Mouse (Mus musculus) adrenal gland, adult 8-10 months (tissue): Measurements from ENCODE around the gene Ptprq. TPM values are rescaled to one million over a fixed set of nuclear protein-coding genes. Genes with fewer than 3 reads are reported as not detected.

Experiments
- DNase-seq: peaks from one replicate; pipeline ENCODE4 v3.0.0; 2022
- total RNA-seq, 4 experiments: library from RNA; stranded (reverse); gene quantifications; 2 replicates each; pipeline ENCODE4 v1.2.4; 2022

Gene Ptprq
- total RNA-seq, 4 experiments from 2014 or later, result 3.9 to 4.2 TPM; not detected in 2

DNA sequence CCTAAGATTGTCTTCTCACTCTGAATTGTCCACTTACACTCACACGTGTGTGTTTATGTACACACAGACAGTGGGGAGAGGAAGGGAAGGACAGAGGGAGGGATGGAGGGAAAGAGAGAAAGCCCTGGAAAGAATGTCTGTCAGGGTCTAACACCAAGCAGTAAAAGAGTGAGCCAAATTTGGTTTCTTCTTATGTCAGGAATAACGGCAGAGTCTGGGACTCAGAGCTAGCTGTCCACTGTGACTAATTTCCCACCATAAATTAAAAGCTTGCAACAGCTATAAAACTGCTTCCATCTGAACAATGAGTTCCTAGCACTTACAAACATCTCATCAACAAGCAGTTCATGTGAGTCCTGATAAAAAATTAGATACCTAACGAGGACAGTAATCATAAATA is 91.7 kb downstream of the Ptprq start:
- DNase-seq, result no peak

DNA sequence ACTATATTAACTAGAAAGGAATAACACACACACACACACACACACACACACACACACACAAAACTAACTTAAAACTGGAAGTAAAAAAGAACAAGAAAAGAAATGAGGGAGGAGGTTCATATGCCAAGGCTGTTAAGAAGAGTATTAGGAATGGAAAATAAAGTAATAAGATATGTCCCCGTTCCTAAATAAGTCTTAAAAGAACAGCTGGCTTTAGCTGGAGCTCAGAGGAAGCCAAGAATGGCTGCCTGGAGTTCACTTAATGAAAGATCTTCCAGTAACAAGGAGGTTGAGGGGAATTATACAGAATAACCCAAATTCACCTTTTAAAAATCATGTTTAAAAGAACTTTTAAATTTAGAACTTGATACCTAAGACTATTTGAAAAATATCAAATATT is 93.2 kb downstream of the Ptprq start:
- no peak for DNase-seq

DNA sequence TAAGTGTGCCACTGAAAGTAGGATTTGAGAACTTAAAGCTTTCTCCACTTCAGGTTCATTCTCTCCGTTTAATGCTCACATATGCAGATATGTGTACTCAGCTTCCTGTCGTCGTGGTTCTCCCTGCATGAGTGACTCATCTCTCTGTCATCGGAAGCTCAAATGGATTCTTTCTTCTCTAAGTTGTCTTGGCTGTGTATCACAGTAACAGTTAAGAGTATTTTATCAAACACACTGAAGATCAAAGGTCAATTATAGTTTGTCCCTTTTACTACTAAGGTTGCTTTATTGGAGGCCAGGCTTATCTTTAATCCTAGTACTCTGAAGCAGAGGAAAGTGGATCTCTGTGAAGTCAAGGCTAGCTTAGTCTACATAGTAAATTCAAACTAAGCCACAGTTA is 95.6 kb downstream of the Ptprq start:
- DNase-seq, result no peak

DNA sequence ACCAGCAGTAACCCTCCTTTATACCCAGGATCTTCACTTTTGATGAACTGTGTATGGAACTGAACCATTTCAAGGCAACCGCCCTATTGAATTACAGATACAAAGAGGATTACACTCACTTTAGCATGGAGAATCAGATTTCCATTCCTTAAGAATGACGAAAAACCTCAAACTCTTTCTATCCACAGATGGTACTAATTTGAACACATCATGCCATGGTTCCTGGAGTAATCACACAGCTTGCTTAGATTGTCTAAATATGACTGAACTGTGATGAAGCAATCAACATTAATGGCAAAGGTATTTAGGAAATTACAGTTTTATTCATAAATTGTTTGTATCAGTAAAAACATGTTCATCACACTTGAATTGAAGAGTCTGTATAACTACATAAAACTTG is 104.4 kb downstream of the Ptprq start:
- DNase-seq, result no peak

DNA sequence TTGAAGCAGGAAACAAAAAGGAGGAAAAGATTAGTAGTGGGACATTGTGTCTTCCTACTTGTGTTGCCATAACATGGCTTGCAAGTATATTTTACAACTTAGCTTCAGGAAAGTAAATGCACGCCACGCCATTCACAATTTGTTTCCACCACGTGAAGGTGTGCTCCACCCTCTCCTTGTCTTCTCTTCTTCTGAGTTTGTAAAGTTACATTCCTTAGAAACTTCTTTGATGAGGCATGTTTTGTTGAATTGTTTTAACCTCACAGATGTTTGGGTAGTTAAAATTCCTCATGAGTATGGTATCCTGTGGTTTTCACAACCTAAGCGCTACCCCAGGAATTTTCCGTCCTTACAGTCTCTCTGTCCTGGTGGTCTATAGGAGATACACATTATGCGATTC is 118.5 kb downstream of the Ptprq start:
- DNase-seq, result no peak

DNA sequence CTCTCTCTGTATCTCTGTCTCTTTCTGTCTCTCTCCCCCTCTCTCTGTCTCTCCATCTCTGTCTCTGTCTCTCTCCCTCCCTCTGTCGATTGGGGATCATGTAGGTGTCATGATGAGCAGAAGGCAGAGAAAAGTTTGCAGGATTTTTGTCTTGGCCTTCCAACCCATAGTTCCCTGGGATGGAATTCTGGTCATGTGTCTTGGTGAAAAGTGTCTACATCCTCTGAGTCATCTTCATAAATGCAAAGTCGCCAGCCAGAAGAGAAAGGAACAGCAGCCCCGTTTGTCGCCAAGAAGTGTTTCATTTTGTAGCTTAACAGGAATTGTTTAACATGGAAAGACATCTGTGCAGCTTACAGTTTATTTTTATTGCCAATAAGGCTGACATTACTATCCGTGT is 136.5 kb downstream of the Ptprq start:
- DNase-seq, result no peak

DNA sequence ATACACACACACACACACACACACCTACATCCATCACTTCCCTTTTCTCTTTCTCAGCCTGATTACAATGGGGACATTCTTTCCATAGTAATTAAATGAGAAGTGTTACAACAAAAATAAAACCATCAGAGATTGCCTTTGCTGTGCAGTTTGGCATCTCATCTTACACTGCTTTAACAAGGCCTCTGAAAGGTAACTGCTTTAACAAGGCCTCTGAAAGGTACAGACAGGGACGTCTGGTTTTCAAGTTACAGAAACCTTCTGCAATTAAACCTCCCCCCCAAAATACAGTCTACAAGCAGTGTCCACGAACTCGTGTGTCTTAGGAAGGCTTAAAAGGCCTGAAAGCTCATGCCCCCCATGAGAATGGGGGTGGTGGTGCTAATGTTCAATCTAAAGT is 150.8 kb downstream of the Ptprq start:
- DNase-seq, result no peak

DNA sequence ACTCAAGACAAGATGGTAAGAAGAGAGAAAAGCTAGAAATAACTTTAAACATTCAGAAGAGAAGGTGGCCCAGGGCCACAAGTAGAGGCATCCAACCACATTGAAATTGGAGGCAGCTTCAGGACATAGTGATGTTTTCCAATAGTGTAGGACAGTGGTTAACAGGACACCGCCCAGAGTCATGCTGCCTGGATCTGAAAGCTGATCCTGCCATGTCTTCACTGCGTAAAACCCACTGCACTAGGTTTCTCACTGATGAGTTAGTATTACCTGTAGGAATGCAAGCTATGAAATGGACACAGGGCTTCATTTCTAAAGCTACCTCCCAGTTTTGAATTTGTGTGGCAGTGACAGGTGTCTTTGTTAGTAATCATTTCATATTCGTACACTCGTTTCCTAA is 151.6 kb downstream of the Ptprq start:
- DNase-seq, result no peak

DNA sequence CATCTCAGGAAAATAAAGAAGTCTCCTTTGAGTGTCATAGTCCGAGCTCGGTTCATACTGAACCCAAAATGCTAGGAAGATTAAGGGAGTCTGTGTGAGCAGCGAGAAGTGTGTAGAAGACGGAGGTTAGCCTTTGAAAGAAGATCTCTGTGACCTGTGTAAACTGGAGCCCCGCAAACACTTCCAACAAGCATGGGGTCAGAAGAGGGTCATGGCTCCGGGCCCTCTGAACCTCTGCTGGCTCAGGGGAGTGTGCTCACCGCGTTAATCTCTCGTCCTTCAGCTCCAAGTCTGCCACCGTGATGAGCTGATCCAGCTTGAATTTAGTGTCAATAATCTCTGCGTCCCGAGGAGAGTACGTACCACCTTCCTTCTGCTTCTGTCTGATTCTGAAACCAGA is 157.0 kb downstream of the Ptprq start:
- DNase-seq, result no peak

DNA sequence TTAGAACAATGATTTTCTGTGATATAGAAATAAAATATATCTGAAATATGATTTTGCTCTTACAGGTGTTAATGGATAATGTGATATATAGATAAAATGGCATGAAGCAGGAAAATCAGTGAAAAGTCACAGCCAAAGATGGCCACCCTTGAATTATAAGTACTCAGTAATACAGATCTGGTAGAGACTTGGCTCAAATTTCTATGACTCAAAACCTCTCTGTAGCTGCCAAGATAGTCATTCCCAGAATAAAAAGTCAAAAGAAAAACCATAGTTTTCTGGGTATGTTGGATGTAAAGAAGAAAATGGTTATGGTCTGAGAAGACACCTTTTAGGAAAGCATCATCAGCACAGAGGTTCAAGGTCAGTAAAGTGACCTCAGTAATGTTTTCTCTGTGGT is 159.0 kb downstream of the Ptprq start:
- DNase-seq, result no peak

DNA sequence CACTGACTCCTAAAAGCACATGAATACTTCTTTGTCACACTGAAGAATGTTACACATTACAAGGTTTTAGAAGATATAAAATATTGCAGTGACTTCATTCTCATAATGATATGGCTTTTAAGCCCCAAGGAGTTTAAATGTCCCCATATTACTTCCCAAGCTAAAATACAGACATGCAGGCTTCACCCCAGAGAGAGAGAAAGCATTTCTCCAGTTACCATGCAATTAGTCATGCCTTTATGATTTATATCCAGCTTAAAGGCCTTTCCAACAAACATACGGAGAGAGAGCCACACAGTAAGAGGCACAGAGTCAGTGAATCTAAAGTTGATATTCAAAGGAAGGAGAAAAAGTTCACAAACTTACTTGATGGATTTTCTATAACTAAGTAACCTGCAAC is 176.8 kb downstream of the Ptprq start:
- no peak for DNase-seq

DNA sequence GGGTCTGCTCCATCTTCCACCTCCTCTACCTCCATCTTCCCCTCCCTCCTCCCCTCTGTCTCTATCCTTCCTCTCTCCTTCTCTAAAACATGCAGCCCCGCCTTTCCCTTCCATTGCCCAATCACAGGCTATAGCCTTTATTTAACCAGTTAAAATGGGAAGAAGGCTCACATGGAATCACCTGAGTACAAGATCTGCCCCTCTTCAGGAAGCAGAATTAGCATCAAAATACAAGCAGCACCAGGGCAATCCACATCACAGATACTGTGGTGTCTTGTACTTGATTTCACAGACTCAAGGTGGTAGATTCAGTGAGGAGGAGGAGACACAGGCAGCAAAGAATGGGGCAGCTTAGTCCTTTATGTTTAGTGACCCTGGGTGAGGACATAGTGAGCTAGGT is 191.1 kb downstream of the Ptprq start:
- no peak for DNase-seq

DNA sequence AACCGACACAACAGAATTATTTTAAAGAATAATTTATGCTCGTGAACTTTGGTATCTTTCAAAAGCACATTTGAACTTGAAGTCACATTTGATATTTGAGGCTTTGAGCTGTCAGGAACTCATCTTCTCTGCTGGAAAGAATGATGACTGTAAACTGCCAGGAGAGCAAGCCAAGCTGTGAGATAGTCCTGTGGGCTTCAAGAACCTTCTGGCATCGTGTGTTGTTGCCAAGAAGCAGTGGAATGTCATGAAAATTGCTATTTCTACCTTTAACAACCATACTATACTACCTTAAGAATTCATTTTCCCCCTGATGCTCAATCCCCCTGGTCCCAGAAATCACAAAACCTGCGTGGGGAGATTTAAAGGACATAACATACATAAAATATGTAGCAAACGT is 200.6 kb downstream of the Ptprq start:
- DNase-seq, result no peak

DNA sequence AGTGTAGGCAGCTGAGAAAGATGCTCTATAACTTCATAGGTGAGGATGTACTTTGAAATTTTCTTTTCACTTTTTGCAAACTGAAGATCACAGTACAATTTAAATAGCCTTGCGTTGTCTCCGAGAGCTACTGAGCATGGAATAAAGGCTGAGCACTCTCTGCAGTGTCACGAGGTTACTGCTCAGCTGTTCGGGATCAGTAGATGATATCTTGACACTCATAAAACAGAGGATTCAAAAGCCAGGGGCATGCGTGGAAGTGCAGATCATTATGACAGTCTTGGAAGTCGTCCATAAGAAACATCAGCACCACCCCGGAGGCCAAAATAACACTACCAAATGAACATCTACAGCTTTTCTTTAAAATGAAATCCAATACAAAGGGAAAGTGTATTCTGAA is 203.2 kb downstream of the Ptprq start:
- DNase-seq, result no peak

DNA sequence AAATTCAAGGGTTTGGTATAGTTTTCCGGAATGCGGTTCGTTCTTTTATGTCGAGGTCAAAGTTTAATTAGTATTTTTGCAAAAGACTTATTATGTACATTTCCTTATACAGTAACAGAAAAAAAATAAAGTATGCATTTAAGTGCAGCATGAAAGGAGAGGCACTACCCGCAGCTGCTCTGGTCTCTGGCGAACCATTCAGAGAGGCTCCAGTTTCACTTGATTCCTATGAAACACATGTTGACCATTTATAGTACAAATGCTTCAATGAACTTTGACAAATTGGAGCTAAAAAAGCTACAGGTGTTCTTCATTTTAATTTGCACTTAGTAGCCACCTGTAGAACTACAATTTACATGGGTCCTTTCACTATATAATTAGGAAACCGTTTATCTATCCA is 205.1 kb downstream of the Ptprq start:
- DNase-seq, result no peak

DNA sequence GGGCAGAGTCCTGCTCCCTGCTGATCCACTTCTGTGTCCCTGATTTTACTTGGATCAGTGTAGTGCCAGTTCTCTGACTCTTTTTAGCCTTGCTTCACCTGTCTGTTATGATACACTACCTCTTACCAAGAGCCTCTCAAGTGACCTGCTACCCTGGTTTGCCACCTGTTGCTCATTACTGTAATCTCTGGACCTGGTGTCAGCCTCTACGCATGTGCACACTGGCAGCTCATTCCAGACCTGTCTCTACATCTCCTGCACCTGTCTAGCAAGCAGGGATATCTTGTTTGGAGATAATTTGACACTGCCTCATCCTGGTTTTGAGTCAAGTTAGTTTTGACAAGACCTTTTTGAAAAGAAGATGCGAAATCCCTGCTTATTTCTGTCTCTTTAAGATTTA is 213.5 kb downstream of the Ptprq start:
- DNase-seq, result no peak

DNA sequence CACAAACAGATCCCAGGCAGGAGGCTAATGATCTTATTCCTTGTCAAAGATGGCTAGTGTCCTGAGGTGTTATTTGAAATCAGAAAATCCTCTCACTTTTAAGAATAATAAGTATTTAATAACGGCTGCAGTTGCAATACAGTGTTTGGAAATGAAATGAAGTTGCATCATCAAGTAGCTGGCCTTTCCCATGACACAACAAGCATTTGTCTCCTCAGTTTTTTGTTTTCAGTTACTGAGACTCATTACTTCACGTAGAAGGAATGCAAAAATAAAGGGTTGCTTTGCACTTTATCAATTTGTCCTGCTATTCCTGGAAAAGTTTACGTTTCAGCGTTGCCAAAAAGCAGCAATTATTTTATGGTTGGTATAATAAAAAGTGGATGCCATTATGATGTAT is 216.4 kb downstream of the Ptprq start:
- no peak for DNase-seq

DNA sequence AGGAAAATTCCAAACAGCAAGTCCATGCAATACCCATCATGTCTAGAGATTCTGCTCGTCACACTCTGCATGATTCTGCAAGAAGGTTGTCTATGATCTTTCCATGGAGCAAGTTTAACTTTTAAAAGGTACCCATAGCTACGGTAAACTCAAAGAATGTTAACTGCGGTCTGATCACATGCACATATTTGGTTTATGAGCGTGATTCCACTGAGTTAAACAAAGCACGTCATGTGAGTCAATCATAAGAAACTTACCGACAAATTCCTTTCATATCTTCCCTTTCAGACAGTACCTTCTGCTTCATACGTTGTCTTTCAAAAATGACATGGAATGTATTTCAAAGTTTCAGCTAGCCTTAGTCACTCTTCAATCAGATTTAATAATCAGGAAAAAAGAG is 217.7 kb downstream of the Ptprq start:
- DNase-seq, result no peak

DNA sequence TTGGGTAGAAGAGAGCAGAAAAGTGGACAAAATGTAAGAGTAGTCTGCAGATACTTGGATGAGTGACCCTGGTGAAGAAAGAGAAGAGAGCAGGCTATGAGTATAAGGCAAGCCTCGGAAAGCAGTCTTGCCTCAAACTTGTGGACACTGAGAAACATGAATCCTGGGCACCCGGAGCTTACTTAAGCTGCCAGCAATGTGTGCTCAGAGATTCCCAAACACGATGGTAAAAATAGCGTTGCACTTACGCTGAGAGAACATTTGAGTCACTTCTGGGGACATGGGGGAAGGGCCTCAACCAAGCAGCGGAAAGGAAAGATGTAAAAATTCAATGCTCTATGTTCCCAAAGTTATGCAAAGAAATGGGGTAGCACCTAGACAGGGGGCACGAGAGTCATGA is 220.2 kb downstream of the Ptprq start:
- DNase-seq, result no peak

DNA sequence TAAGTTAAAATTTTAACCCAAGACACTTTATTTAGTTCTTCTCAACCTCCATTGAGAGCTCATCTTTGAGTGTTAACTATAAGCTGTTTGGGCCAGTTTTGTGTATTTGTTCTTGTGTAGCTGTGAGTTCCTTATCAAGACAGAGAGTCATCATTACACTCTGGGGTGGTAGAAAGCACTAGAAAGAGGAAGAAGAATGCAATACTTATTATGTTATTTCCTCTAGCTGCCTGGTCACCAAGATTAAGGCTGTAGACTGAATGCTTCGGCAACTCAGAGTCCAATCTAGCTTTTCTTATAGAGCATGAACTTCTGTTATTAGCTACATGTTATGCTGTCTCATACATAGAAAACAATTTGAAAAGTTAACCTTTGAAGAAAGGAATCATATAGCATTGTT is 223.4 kb downstream of the Ptprq start:
- DNase-seq, result no peak

DNA sequence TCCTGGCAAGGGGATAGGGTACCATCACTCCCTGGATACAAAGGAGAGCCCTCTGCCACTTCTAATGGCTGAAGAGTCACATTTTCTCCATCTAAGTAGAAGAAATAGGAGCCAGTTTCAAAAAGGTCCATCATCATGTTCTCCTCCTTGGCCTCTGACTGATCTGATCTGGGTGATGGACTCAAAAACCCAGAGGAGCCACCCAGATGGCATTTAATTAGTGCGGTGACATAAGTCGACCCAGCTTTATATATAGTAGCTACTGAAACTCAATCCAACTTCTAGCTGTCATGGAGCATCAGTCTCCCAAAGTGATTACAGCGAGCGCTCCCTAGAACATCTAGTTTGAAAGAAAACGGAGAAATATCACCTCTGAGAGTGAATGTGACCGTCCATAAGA is 225.3 kb downstream of the Ptprq start, which contains the start of gene Myf6:
Gene Myf6 (minus strand): TSS at position 170 of the 400 bp plus-strand sequence.
- DNase-seq, result no peak

DNA sequence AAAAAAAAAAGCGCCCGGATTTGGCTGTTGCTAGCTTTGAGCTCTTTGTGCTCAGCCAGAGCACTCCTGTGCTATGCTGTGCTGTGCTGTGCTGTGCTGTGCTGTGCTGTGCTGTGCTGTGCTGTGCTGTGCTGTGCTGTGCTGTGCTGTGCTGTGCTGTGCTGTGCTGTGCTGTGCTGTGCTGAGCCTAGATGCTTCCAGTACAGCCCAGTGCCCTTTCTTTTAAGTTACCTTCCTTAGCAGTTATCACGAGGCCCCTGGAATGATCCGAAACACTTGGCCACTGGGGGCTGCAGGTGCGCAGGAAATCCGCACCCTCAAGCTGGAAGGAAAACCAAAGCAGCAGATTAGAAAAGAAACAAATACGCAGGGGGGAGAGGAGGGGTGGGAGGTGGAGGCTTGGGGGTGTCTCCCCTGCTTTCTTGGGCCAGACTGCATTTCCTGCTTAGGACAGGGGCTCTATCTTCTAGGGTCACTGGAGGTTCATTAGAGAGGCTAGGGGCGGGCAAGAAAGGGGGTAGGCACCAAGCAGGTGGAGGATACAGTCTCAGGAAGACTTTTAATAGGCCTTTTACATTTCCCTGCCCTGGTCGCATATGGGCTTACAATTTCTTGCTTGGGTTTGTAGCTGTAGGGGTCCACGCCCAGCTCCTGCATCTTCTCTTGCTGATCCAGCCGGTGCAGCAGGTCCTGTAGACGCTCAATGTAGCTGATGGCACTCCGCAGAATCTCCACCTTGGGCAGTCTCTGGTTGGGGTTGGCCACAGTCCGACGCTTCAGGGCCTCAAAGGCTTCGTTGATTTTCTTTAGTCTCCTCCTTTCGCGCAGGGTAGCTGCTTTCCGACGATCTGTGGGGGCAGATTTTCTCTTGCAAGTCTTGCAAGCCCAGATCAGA is 226.0 kb downstream of the Ptprq start:
- no peak for DNase-seq

DNA sequence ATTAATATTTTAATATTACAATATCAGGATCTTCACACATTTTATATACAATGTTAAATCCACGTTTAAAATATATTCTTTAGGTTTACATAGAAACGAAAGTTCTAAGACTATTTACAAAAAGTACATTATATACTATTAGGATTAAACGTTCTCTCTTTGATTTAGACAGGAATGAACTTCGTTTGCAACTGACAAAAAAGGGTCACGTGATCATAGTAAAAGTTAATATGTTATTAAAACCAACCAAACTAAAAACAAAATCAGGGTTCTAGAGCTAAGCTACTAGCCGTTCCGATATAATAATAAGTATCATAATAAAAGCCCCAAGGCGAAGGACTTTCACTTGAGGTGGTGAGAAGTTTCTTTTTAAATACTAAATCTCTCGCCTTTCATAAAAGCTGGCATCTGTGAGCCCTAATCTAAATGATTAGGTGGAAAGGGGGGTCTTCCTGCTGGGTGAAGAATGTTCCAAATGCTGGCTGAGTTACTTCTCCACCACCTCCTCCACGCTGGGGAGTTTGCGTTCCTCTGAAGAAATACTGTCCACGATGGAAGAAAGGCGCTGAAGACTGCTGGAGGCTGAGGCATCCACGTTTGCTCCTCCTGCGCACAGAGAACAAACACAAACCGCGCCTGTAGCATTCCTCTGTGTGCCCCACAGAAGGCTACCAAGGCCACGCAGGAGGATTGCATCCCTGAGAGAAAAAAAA is 226.8 kb downstream of the Ptprq start:
- no peak for DNase-seq

DNA sequence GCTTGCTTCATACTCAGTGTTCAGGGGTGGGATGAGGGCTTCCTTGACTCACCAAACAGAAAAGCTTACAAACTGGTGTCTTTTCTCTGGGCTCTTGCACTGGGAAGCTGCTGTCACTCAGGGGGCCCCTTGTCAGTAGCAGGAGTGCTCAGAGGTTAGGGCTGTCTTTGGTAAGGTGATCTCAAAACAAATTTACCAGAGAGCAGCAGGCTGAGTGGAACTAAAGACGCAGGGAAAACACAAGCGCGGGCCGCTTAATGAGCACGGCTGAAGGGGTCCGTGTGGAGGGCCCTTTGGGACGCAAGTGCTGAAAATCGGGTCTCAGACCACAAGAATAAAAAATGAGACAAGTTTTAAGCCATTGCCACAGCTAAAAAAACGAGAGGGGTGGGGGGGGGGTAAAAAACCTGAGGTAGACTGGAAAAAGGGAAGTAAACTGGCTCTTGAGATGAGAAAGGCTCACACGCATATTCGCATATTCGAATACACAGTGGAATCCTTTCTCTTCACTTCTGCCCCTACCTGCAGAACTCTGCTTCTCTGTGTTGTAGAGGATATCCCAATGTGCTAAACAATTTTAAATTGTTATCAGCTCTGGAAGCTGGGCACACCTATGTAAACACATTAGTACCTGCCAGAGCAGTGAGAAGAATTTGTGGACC is 231.1 kb downstream of the Ptprq start:
- no peak for DNase-seq
